Mouse (Mus musculus) adrenal gland, postnatal 10 days (tissue): Measurements from ENCODE around the gene Ubr2. TPM values are rescaled to one million over a fixed set of nuclear protein-coding genes. Genes with fewer than 3 reads are reported as not detected.

Experiments
- DNase-seq: peaks from one replicate; pipeline ENCODE4 v3.0.0; 2021; ENCODE audit warnings: mixed read lengths
- total RNA-seq, 2 experiments: library from RNA; stranded (reverse); gene quantifications; 2 replicates each; pipeline ENCODE4 v1.2.3; 2021

Ubr2 gene
- total RNA-seq, 2 experiments from 2014 or later, result 55.9 to 63.7 TPM

DNA sequence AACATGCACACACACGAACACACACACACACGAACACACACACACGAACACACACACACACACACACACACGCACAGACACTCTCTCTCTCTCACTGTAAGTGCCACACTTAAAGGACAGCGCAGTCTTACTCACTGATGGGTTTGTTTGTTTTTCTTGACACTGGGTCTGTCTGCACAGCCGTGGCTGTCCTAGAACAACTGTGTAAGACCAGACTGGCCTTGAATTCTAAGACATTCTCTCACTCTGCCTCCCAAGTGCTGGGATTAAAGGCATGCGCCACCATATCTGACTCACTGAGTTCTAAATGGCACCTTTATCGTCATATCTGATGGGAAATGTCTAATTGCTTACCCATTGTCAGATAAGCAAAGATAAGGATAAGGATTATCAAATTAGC, 7.1 kb downstream of the Ubr2 start:
- no peak for DNase-seq

DNA sequence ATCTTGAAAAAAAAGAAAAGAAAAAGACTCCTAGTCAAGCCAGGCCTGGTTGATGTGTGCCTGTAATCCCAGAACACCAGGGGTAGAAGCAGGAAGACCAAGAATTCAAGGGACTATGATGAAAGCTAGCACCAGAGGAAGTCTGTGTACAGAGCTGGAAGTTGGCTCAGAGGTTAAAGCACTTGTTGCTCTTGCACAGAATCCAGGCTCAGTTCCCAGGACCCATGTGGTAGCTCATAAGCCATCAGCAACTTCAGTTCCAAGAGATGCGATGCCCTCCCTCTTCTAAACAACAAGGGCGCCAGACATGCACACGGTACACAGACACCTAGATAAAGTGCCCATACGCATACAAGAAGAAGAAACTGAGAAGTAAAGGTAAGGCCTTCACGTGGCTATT, 8.0 kb downstream of the Ubr2 start:
- DNase-seq, result no peak

DNA sequence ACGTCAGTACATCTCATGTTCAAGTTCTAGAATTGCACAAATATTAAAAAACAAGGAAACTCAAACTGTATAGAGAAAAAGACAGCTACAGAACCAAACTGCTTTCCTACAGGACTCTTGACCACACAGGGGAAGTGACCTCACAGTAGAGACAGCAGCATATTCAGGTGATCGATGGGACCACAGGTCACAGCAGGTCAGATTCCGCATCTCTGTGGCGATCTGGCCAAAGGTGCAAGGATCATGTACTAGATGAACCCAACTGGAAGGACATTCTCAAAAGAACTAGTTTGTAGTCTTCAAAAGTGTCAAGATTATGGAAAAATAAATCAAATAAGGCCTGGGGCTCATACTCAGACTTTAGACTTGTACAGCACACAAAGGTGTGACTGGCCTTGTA, 11.5 kb downstream of the Ubr2 start:
- DNase-seq, result no peak

DNA sequence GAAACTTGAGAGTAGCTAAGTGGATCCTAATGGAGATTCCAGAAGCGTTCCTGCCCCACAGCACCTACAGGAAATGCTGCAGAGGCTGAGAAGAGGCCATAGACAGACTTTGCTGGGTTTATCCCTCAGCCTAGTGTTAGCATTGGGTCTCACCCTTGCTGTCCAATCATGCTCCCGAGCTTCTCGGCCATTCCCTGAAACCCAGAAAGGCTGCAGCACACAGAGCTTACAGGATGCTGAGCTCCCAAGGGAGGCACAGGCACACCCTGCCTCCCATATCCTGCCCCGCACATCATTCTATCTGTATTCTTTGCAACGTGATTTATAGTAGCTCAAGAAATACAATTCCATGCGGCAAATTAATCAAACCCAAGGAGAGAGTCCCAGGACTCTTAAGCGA, 13.9 kb downstream of the Ubr2 start:
- no peak for DNase-seq

DNA sequence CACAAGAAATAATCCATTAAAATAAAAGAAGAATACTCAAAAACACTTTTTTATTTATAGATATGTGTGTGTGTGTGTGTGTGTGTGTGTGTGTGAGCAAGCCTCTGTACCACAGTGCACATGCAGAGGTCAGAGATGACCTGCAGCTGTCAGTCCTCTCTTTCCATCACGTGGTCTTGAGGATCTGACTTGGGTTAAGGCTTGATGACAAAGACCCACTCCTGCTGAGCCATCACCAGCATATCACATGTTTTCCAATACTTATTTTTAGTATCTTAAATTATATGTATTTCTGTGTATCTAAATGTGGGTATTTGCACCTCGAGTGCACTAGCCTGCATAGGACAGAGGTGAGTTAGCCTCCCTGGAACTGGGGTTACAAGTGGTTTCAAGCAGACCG, 14.7 kb downstream of the Ubr2 start:
- DNase-seq, result no peak

DNA sequence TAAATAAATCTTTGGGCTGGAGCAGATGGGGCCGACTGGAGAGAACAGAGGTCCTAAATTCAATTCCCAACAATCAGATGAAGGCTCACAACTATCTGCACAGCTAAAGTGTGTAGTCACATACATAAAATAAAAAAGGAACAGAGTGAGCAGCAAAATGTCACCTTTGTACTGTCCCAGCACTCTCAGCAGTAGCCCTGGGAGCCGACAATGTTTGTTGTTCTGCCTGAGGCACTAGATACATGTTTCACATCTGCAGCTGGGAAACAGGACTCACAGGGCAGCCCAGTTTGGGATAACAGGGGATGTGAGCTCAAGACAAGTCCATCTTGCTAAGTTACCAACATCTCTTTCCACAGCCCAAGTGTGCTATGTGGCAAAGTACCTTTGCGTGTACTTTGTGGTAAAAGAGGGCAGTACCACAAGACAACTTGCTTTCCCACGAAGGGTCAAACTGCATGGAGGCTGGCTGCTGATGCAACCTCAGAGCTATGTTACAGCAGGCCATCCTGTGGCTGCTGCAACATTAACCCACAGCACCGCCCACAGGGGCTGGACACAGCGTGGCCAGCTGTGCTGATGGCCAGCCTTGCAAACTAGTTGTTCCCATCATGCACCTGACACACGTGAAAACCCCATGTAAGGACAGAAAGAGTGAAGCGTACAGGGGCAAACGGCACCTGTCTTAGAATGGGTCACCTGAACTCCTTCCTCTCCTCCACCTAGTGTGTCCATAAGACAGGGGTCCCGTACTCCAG, 15.5 kb downstream of the Ubr2 start:
- DNase-seq, result no peak

DNA sequence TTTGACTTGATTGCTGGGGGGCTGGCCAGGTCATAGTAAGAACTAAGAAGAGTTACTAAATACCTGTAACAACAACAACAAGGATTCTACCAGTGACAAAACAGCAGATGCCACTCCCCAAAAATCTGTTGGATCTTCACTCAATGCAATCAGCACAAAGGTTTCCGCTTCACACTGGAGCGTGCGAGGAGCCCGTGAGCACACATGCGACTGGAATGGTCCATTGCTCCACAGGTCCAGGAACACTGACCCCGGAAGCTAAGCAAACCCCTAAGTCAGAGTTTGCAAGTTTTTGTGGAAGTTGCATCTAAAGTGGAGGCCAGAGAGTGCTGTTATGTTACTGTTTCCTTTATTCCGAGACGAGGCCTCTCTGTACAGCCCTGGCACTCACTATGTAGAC, 16.7 kb downstream of the Ubr2 start:
- DNase-seq, result no peak

DNA sequence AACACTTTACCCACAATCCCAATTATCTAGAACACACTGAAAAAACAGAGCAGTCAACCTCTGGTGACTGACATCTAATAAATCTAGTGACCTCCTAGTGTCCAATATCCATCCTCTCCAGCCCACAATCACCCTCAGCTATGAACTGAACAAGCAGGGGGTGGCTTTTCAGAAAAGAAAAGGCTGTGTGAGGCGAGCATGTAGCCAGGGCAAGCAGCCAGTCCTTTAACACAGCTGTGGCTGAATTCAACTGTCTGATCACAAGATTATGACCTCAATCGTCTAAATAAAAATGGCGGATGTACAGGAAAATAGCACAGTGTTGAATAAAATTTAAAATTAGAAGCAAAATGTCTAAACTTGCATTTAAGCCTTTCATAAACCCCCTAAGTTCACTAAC, 22.7 kb downstream of the Ubr2 start:
- no peak for DNase-seq

DNA sequence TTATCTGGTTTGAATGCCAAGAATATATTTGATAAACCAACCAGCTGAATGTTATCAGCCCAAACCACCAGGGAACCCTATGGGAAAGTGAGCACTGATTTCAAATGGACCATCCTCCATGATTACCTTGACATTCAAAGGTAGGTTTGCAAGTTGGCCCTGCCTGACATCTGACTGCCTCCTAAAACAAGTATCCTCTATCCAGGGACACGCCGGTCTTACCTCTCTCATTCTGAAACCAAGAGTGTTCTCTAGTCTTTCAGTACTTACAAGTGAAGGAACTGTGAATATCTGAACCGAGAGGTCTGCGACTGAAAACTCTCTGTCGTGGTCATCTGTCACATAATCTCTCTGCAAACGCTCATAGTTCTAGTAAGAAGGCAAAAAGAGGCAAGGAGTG, 30.3 kb downstream of the Ubr2 start:
- DNase-seq, result no peak

DNA sequence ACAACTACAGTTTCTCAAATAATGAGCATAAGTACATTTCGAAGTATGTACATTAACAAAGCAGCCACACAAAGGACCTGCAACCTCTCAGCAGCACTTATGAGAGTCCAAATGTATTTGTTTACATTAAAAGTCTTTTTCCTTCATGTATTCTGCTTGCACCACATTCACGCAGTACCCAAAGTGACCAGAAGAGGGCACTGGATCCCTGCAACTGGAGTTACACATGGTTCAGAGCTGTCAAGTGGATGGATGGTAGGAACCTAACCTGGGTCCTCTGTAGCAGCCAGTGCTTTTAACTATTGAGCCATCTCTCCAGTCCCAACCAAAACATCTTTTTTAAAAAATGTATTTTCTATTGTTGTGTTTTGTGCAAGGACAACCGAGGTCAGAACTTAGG, 35.2 kb downstream of the Ubr2 start:
- DNase-seq, result peak; percentile 78

DNA sequence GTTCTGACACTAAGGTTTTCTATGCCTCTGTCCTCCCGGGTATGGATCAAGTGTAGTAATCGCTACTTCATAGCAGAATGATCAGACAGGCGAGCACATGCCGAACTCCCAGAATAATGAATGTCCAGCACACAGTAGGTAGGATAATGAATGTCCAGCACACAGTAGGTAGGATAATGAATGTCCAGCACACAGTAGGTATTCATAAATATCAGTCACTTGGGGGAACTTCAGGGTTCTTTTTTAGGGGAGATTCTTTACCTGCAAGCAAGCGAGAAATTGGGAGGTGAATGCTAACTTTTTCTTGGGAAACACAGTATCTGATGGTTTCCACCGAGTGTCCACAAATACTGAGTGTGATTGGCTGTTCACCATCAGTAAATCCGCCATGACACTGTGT, 37.8 kb downstream of the Ubr2 start:
- no peak for DNase-seq

DNA sequence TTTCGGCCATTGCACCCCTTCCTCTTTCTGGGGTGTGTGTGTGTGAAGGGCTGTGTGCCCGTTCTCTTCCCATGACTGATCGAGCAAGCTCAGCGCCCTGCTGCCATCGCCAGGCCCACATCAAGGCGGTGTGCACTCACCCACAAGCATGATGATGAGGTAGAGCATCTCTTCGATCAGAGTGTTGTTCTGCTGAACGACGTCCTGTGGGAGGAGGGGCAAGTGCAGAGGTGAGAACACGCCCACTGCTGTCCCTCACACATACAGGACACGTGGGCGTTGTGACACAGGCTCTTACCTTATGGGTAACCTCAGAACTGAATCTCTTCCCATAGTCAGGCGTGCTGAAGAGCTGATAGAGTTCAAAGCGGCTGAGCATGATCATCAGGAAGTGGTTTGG, 43.5 kb downstream of the Ubr2 start:
- no peak for DNase-seq

DNA sequence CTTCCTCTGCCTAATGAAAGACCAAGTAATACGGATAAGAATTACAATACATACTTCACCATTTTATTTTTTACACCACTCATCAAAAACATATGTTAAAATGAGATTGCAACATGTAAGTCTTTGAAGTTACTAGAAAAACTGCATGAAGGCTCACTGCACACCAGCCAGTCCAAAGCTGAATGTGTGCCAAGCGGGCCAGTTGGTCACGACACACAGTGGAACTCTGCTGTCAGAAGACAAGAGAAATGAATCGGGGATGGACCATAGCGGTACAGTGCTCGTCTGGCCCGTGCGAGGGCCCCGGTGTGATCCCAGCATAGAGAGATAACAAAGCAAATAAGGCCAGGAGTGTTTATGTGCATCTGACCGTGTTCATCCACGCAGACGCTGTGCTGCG, 47.2 kb downstream of the Ubr2 start:
- peak; percentile 24 for DNase-seq

DNA sequence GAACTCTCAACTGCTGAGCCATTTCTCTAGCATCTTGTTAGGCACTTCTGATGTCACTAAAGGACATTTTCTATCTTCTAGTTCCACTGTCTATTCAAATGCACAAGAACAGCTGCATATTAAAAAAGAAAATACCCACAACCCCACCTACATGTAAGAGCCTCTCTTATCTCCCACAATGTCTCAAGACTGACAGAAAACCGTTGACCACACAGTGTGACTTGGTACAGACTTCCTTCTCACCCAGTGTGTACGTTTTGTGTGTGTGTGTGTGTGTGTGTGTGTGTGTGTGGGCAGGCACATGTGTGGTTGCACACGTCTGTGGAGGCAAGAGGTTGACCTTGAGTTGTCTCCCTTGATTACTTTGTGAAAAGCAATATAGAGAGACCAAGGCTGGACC, 48.2 kb downstream of the Ubr2 start:
- DNase-seq, result no peak

DNA sequence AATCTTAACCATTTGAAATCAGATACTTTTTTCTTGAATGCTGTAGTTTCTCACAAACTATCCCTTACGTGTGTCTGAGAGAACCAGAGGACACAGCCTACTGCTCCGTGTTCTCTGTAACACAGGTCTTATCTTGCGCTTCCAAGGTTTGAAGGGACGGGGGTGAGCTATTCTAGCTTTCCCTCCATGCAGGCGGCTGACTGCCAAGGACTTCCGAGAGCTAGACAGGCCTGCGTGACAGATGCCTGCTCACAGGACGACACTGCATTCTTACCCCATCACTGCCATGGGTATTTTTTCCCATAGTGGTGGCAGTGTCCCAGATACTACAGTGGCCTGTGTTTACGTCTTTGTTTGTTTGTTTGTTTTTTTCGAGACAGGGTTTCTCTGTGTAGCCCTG, 50.1 kb downstream of the Ubr2 start:
- DNase-seq, result peak; percentile 51

DNA sequence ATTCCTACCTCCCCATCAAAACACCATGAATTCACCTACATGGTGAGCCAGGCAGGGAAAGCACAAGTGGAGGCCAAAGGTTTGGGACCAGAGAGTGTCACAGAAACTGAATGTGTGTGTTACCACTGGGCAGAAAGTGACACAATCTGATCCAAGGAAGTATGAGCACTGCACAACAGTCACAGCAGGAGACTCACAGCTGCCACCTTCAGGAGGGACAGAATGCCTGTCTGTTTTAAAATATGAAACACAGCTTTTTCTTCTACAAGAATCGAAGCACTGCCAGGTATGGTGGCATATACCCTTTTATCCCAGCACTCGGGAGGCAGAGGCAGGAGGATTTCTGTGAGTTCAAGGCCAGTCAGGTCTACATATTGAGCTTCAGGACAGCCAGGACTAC, 52.3 kb downstream of the Ubr2 start:
- no peak for DNase-seq

DNA sequence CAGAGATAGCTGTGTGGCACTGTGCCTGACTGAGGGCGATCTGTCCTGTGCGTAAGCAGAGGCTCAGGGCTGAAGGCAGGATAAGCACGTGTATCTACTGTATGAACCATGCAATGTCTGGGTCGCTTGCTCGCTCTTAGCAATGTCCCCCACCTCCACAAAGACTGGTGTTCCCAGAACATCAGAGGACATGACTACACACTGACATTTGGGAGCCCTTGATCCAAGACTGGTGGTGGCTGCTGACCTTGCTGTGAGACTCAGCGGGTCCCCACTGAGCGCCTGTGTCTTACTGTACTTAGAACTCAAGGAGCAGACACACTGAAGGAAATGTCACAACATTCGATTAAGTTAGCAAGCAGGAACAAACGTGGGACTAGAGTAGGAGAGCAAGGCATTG, 64.1 kb downstream of the Ubr2 start:
- peak; percentile 25 for DNase-seq

DNA sequence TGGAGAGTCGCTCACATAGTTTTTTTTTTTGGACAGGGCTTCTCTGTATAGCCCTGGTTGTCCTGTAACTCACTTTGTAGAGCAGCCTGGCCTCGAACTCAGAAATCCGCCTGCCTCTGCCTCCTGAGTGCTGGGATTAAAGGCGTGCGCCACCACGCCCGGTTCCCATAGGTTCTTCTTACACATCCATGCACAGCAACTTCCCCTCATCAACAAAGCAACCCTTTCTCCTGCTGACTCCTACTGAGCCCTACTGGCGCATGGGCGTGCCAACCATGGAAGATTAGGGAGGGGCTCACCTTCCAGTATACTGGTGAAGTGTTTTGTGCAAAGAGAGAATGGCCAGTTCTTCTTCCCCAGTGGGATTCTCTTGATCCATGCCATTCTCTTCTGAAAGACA, 67.9 kb downstream of the Ubr2 start:
- DNase-seq, result no peak

DNA sequence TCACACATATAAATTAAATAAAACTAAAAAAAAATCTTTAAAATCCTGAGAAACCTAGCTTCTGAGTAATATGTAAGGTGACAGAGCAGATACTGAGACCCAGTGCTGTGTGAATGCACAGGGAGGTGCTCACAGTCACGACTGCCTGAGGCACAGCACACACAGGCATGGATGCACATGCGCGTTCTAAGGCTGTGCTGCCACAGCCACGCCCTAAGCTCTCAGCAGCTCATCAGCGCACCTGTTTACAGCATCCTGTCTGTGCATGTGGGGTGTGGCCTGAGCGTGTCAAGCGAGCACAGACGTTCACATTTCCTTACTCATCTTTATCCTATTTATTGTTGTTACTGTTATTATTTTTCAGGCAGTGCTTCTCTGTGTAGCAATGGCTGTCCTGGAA, 69.9 kb downstream of the Ubr2 start:
- no peak for DNase-seq

DNA sequence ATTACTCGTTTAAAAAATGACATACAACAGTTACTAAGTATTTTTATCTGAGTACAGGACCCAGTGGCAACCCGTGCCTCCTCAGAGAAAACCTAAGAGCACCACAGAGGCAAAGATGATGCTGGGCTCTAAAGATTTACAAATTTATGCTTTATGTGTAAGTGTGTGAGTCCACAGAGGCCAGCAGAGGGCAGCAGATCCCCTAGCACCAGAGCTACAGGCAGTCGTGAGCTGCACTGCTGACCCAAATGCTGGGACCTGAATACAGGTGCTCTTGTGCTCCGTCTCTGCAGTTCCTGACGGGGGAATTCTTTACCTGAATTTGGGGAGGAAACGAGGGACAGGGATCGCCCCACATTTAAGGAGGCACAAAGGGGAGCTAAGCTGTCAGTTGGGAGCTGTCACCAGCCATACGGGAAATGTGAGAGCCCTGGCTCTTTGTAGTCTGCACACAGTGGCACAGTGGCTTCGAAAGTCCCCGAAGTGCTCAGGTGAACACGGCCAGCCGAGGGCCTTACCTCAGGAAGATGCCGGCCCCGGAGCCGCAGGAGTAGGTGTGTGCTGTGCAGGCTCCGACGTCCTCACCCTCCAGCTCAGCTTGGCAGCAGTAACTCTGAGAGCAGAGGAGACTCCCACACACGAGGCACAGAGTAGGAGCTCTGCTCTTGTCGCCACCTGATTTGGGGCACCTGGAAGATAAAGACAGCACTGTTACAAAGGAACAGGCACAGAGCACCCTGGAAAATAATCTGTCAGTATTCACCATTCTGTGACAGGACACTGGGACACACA, 76.6 kb downstream of the Ubr2 start:
- DNase-seq, result peak; percentile 68

DNA sequence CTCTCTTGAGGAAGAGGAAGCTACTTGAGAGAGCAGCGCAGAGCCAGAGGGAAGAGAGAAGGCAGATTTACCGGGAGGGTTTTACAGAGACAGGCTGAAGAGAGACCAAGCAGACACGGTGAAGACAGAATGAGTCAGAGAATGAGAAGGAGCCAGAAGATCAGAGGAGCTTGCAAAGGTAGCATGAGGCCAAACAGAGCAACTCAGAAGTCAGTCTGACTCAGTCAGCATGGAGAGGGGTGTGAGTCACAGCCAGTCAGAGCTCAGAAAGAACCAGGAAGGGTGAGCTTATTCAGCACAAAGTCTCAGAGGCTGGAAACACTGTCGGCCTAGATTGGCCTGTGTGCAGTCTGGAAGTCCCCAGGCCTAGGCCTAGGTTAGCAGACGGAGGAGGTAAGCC, 77.4 kb downstream of the Ubr2 start:
- peak; percentile 27 for DNase-seq

DNA sequence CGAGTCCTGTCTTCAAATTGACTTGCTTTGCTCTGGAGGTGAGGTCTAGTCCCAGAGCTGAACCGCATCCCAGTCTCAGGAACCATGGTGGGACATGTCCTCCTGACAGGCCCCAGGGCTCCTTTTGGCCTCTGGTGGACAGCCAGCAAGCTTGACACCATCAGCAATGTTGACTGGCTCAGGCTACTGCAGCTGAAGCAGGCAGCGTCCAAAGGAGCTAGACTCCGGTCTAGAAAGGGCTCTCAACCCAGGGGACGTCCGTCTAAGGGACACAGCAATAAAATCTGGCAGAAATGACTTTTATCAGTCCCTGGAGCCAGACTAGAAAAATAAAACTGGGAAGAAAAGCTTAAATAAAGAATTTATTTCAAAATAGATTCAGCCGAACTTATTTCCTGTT, 80.5 kb downstream of the Ubr2 start:
- DNase-seq, result no peak

DNA sequence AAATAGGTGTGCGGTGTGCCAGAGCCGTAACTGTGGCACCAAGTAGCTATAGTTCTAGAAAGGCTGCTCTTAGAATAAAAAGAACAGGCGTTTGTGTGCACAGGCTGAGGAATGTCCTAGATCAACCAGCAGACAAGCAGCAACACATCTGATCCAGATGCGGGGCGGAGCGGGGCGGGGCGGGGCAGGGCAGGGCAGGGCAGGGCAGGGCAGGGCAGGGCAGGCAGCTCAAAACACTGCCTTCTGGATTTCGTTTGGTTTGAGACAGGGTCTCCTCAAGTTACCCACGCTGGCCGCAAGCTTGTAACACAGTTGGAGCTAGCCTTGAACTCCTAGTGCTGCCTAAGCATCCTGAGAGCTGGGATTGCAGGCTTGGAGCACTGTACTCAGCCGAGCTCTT, 81.1 kb downstream of the Ubr2 start:
- DNase-seq, result no peak

DNA sequence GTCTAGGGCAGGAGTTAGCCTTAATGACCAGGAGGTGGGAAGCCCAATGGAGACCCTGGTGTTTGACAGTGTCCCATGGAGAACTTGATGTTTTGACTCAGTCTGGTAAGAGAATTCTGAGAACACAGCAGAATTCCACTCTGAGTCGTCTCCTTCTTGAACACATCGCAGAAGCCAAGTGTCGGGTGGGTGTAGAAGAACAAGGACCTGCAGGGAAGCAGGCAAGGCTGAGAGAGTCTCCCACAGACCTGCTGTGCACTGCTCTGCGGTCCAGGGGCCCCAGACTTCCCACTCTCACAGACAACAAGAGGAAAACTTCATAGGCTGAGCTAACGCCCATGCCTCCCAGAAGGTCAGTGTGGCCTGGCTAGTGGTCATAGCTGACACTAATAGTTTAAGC, 82.6 kb downstream of the Ubr2 start:
- DNase-seq, result no peak
